Mouse (Mus musculus) kidney, adult 11 months (tissue): ENCODE results near the gene Rab36.

ENCODE experiments used
- DNase-seq: peaks from one replicate; pipeline ENCODE4 v3.0.0; 2022

Rab36 gene

GRCm38 (mm10) chr10:75048711-75049110 is 11.9 kb downstream of the Rab36 start:
- no peak for DNase-seq

GRCm38 (mm10) chr10:75051364-75052074 is 14.7 kb downstream of the Rab36 start:
- DNase-seq: no peak

- DNase-seq: peak; percentile 77
Observed at GRCm38 (mm10) chr10:75052902-75053301, 16.0 kb downstream of the Rab36 start.

- DNase-seq: peak; percentile 33
Observed at GRCm38 (mm10) chr10:75053655-75054054, 16.8 kb downstream of the Rab36 start.

GRCm38 (mm10) chr10:75054125-75054524 is 17.3 kb downstream of the Rab36 start:
- no peak for DNase-seq

GRCm38 (mm10) chr10:75055672-75056071 is 18.8 kb downstream of the Rab36 start:
- DNase-seq: no peak

- peak; percentile 61 for DNase-seq
Observed at GRCm38 (mm10) chr10:75056255-75056654, 19.4 kb downstream of the Rab36 start.

GRCm38 (mm10) chr10:75058336-75058735 is 21.5 kb downstream of the Rab36 start:
- no peak for DNase-seq

- peak; percentile 27 for DNase-seq
Observed at GRCm38 (mm10) chr10:75058761-75059395, 22.0 kb downstream of the Rab36 start.

- peak; percentile 71 for DNase-seq
Observed at GRCm38 (mm10) chr10:75059396-75059795, 22.5 kb downstream of the Rab36 start.

GRCm38 (mm10) chr10:75060217-75060842 is 23.5 kb downstream of the Rab36 start, which contains the start of gene Bcr:
Gene Bcr, plus strand, starts transcription at chr10:75060592.
- peak; percentile 68 for DNase-seq

- no peak for DNase-seq
Observed at GRCm38 (mm10) chr10:75060843-75061235, 24.0 kb downstream of the Rab36 start.

- peak; percentile 27 for DNase-seq
Observed at GRCm38 (mm10) chr10:75061341-75062188, 24.7 kb downstream of the Rab36 start.

GRCm38 (mm10) chr10:75062189-75062561 is 25.3 kb downstream of the Rab36 start:
- DNase-seq: peak; percentile 25

GRCm38 (mm10) chr10:75062621-75063020 is 25.8 kb downstream of the Rab36 start:
- DNase-seq: no peak

GRCm38 (mm10) chr10:75063301-75063965 is 26.6 kb downstream of the Rab36 start:
- DNase-seq: peak; percentile 43

- DNase-seq: no peak
Observed at GRCm38 (mm10) chr10:75065691-75066090, 28.8 kb downstream of the Rab36 start.

GRCm38 (mm10) chr10:75067446-75067845 is 30.6 kb downstream of the Rab36 start:
- DNase-seq: peak; percentile 24

GRCm38 (mm10) chr10:75068086-75068485 is 31.2 kb downstream of the Rab36 start:
- DNase-seq: no peak

GRCm38 (mm10) chr10:75068624-75069328 is 31.9 kb downstream of the Rab36 start:
- DNase-seq: no peak

GRCm38 (mm10) chr10:75070281-75070976 is 33.6 kb downstream of the Rab36 start:
- no peak for DNase-seq
